ENCODE assay signal across 21 mouse cellular contexts in the genomic region with DNA sequence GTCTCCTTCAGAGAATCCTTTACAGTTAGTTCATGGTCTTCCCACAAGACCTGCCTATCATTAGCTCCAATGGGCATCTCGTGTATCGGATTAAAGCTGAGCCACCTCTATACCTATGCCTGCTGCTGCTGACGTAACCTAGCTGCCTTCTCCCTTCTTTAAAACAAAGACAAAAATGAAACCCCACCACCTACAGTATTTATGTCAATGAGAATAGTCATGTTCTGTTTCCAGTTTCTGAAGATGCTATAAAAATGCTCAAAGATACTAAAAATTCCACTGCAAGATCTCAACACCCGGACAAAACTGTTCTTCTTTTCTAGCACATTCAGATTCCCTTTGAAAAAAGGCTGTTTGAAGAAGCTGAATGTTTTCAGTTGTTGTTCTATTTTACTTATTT.
"Had no signal": no experiment of that assay in that cellular context is flagged by ENCODE, and none has a peak within 500 bp of the region (broad histone marks: within the 10 kb centered on the region; RNA-seq: fewer than 3 reads in every experiment).

No protein-coding gene starts in this region.

- H3K27ac ChIP-seq: heart, adult 2 months; hindbrain, embryonic 10.5 days; hindbrain, embryonic 12.5 days; hindbrain, embryonic 14.5 days; intestine, embryonic 15.5 days; kidney, embryonic 15.5 days; kidney, postnatal 0 days; limb, embryonic 13.5 days; limb, embryonic 15.5 days; liver, embryonic 12.5 days; liver, embryonic 14.5 days had no signal

- H3K4me3 ChIP-seq: heart, adult 2 months; hindbrain, embryonic 10.5 days; hindbrain, embryonic 12.5 days; intestine, embryonic 15.5 days; kidney, embryonic 15.5 days; limb, embryonic 13.5 days; limb, embryonic 15.5 days; liver, embryonic 12.5 days had no signal

- ATAC-seq: forebrain, postnatal 0 days; hindbrain, embryonic 16.5 days; inflammation-experienced regulatory T-cells, adult 6 months; liver, embryonic 12.5 days had no signal

- DNase-seq: forebrain, postnatal 0 days; gastrocnemius, postnatal 14 days; gastrocnemius, postnatal 36 days; heart, adult 11 months; heart, adult 2 months; heart, postnatal 10 days; heart, postnatal 4 days; layer of hippocampus, postnatal 36 days; left cerebral cortex, postnatal 4 days had no signal
